Mouse (Mus musculus) intestine, postnatal 0 days (tissue): ENCODE results near the gene Srsf7. TPM values are rescaled to one million over a fixed set of nuclear protein-coding genes. Genes with fewer than 3 reads are reported as not detected.
"Not testable (repeated sequence)": the region's sequence is repeated elsewhere in the genome, so short reads cannot be mapped to it uniquely, and the experiment has no call there.

ENCODE experiments used
- ATAC-seq: fragments of 200-750 bp; cut with Nextera tagmentation; 2 replicates; pipeline ENCODE4 v1.8.0; 2017; ENCODE audit warnings: mild to moderate bottlenecking, moderate TSS enrichment, moderate library complexity
- H3K27ac ChIP-seq: fragments of 300-500 bp; sonication (generic); 2 replicates; pipeline ENCODE4 v1.5.1; 2014; ENCODE audit warnings: mild to moderate bottlenecking, low read depth, low read length, moderate library complexity
- H3K27me3 ChIP-seq: fragments of 300-500 bp; sonication (generic); replicated peaks from 2 replicates; pipeline ENCODE4 v1.6.1; 2014; ENCODE audit warnings: low read length, mixed read lengths; ENCODE audit not compliant: control insufficient read depth, insufficient read depth
- H3K36me3 ChIP-seq: fragments of 300-500 bp; sonication (generic); 2 replicates; pipeline ENCODE4 v1.6.1; 2014; ENCODE audit warnings: mild to moderate bottlenecking, moderate library complexity; ENCODE audit not compliant: control insufficient read depth, insufficient read depth
- H3K4me1 ChIP-seq: fragments of 300-500 bp; sonication (generic); replicated peaks from 2 replicates; pipeline ENCODE4 v1.6.1; 2014; ENCODE audit warnings: antibody characterized with exemption, low read length, mixed read lengths; ENCODE audit not compliant: control insufficient read depth, insufficient read depth
- H3K4me2 ChIP-seq: fragments of 300-500 bp; sonication (generic); replicated peaks from 2 replicates; pipeline ENCODE4 v1.6.1; 2014; ENCODE audit warnings: low read depth, mild to moderate bottlenecking, moderate library complexity
- H3K4me3 ChIP-seq: fragments of 300-500 bp; sonication (generic); 2 replicates; pipeline ENCODE4 v1.5.1; 2014; ENCODE audit warnings: low read depth, low read length
- H3K9ac ChIP-seq: fragments of 300-500 bp; sonication (generic); 2 replicates; pipeline ENCODE4 v1.6.1; 2014; ENCODE audit warnings: mild to moderate bottlenecking, low read depth, low read length
- H3K9me3 ChIP-seq: fragments of 300-500 bp; sonication (generic); 2 replicates; pipeline ENCODE4 v1.6.1; 2016; ENCODE audit warnings: mixed run types; ENCODE audit not compliant: control insufficient read depth
- CTCF ChIP-seq: sonication (generic); IDR thresholded peaks from 2 replicates; pipeline ENCODE4 v1.5.1; 2016; ENCODE audit warnings: low read depth, mild to moderate bottlenecking, control low read depth, antibody characterized with exemption, moderate library complexity
- WGBS: fragments of 180-500 bp; shearing (Covaris S2); extraction: QIAGEN DNeasy Blood & Tissue Kit; methylation state at CpG from one replicate; pipeline ENCODE4 v1.1.7; 2014; 5-methylcytosine and 5-hydroxymethylcytosine counted together
- polyA plus RNA-seq: library from polyadenylated mRNA; unstranded; fragments of >200 nt; fragmentation: Nextera tagmentation; extraction: Ambion mirVana; gene quantifications from 2 replicates; pipeline ENCODE4 v1.2.1, GENCODE M21; 2015

Gene Srsf7
- polyA plus RNA-seq, 1 experiment from 2014 or later = 169 TPM

- H3K36me3 ChIP-seq = no peaks in the 10 kb centered on the region
- 0 out of 2 replicates have a peak, but pooled peaks cover 3% of the 10 kb centered on the region for H3K4me1 ChIP-seq
- peak; percentile 95 for ATAC-seq
- TF ChIP-seq CTCF = no peak
- no peaks in the 10 kb centered on the region for H3K27me3 ChIP-seq
- H3K27ac ChIP-seq = peak within 1 kb of the TSS; percentile 51
- H3K4me2 ChIP-seq = peak within 1 kb of the TSS; percentile 77
- under 1% methylated on average over 33 of the region's 33 CpGs for WGBS
- H3K4me3 ChIP-seq = peak within 1 kb of the TSS; percentile 72
- no peaks in the 10 kb centered on the region for H3K9me3 ChIP-seq
- H3K9ac ChIP-seq = peak within 1 kb of the TSS; percentile 64
These were observed 17.4 kb upstream of the Srsf7 start, which contains the start of gene Gemin6 for GRCm38 (mm10) chr17:80224326-80225116. Gene Gemin6 (plus strand): TSS chr17:80224441.

GRCm38 (mm10) chr17:80223829-80224228, 16.7 kb upstream of the Srsf7 start:
- H3K4me3 ChIP-seq = peak overlapping the region; percentile 72
- WGBS = 7% methylated on average over 9 of the region's 9 CpGs
- H3K27ac ChIP-seq = no peak overlapping the region
- peak overlapping the region; percentile 77 for H3K4me2 ChIP-seq
- H3K27me3 ChIP-seq = no peaks in the 10 kb centered on the region
- peak; percentile 31 for ATAC-seq
- H3K36me3 ChIP-seq = no peaks in the 10 kb centered on the region
- no peak for TF ChIP-seq CTCF
- H3K4me1 ChIP-seq = 0 out of 2 replicates have a peak, but pooled peaks cover 3% of the 10 kb centered on the region
- no peaks in the 10 kb centered on the region for H3K9me3 ChIP-seq
- no peak overlapping the region; the same call in 1 of the 2 replicates for H3K9ac ChIP-seq

GRCm38 (mm10) chr17:80221890-80222628, 15.0 kb upstream of the Srsf7 start:
- Histone ChIP-seq H3K36me3 (no peaks in the 10 kb centered on the region), H3K9ac (no peak overlapping the region), H3K4me3 (no peak overlapping the region), H3K27ac (no peak overlapping the region), H3K27me3 (no peaks in the 10 kb centered on the region), H3K9me3 (no peaks in the 10 kb centered on the region), H3K4me2 (no peak overlapping the region), H3K4me1 (0 out of 2 replicates have a peak, but pooled peaks cover 3% of the 10 kb centered on the region)
- TF ChIP-seq CTCF = peak; percentile 52
- WGBS = 63% methylated on average over 3 of the region's 3 CpGs
- ATAC-seq = no peak

GRCm38 (mm10) chr17:80221202-80221601, 14.1 kb upstream of the Srsf7 start:
- no peaks in the 10 kb centered on the region for H3K36me3 ChIP-seq
- H3K27me3 ChIP-seq = no peaks in the 10 kb centered on the region
- ATAC-seq = no peak
- no peak overlapping the region for H3K9ac ChIP-seq
- no peak overlapping the region for H3K4me3 ChIP-seq
- H3K4me2 ChIP-seq = no peak overlapping the region
- H3K4me1 ChIP-seq = 0 out of 2 replicates have a peak, but pooled peaks cover 3% of the 10 kb centered on the region
- no peak overlapping the region for H3K27ac ChIP-seq
- H3K9me3 ChIP-seq = no peaks in the 10 kb centered on the region
- no peak for TF ChIP-seq CTCF
- 69% methylated on average over 9 of the region's 9 CpGs for WGBS

GRCm38 (mm10) chr17:80220131-80220530, 13.0 kb upstream of the Srsf7 start:
- 0 out of 2 replicates have a peak, but pooled peaks cover 2% of the 10 kb centered on the region for H3K4me1 ChIP-seq
- no peaks in the 10 kb centered on the region for H3K27me3 ChIP-seq
- WGBS = 73% methylated on average over 2 of the region's 2 CpGs

GRCm38 (mm10) chr17:80213998-80214397, 6.9 kb upstream of the Srsf7 start:
- not testable (repeated sequence) for H3K9me3 ChIP-seq, H3K27ac ChIP-seq, H3K36me3 ChIP-seq, H3K4me2 ChIP-seq, ATAC-seq, H3K9ac ChIP-seq, H3K27me3 ChIP-seq, H3K4me1 ChIP-seq, H3K4me3 ChIP-seq
- 98% methylated on average over 4 of the region's 4 CpGs for WGBS

More at GRCm38 (mm10) chr17:80220131-80220530, 13.0 kb upstream of the Srsf7 start:
- no peak for ATAC-seq
- Histone ChIP-seq H3K9me3 (no peaks in the 10 kb centered on the region), H3K27ac (no peak overlapping the region), H3K4me2 (no peak overlapping the region), H3K36me3 (no peaks in the 10 kb centered on the region), H3K9ac (no peak overlapping the region), H3K4me3 (no peak overlapping the region)
- no peak for TF ChIP-seq CTCF
